Mouse (Mus musculus): ENCODE measurements around the gene 1810065E05Rik. TPM values are rescaled to one million over a fixed set of nuclear protein-coding genes. Genes with fewer than 3 reads are reported as not detected.

The 1810065E05Rik gene
- not detected for total RNA-seq (2023)

DNA sequence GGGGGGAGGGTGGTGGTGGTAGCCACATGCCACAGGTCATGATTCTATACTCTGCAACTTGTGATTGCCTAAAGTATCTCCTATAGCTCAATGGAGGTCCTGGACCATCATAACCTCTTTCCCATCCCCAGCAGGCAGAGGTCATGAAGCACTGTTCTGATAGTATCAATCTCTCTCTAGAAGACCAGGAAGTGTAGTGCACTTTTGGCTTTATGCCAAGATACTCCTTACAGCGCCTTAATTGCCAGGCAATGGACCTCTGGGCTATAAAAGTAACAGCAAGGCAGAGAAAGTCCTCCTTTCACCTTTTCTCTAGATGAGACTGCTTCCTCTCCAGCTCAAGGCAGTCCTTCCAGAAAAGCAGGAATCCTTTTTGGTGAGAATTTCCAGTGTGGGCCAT lies at the start of gene 1810065E05Rik:
TSS of gene 1810065E05Rik (plus strand) at position 297 of the 400 bp plus-strand sequence.

GRCm38 (mm10) chr11:58378763-58379278 lies 42.1 kb upstream of the 1810065E05Rik start, which contains the start of gene Lypd8:
TSS of gene Lypd8 (plus strand) at chr11:58379043.

GRCm38 (mm10) chr11:58432259-58432658 lies 11.3 kb downstream of the 1810065E05Rik start, which contains the start of gene Gm12253:
TSS of gene Gm12253 (plus strand) at chr11:58432559.

GRCm38 (mm10) chr11:58452759-58453158 lies 31.8 kb downstream of the 1810065E05Rik start, which contains the start of gene Lypd9:
TSS of gene Lypd9 (minus strand) at chr11:58452923.

DNA sequence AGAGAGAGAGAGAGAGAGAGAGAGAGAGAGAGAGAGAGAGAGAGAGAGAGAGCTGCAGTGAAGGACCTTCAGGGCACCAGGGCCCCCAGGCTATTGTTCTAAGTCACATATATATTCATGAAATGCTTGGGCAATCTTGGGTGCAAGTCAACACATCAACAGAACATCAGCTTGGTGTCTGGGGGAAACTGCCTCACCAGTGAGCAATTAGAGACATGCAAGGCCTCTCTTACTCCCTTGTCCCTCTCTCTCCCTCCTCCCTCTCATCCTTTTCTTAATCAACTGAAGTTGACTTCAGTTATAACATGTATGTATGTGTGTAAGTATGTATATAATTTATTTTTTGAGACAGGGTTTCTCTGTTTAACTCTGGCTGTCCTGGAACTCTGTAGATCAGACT lies 41.3 kb downstream of the 1810065E05Rik start, which contains the start of gene Olfr30:
TSS of gene Olfr30 (minus strand) at position 101 of the 400 bp plus-strand sequence.

Other genes with a start within 250 kb of the 1810065E05Rik start
- 10 to 100 TPM; 25.8 to 27.0 TPM for gene Mrpl22, start 249.4 kb upstream of the 1810065E05Rik start, total RNA-seq (2023)
- 100 to 1,000 TPM in 1 of 2 experiments, 10 to 100 TPM in 1; 92.1 to 120 TPM for gene Igtp, start 221.6 kb upstream of the 1810065E05Rik start, total RNA-seq (2023)
- gene Irgm2, start 221.5 kb upstream of the 1810065E05Rik start, total RNA-seq (2023) = 10 to 100 TPM; 23.2 to 28.0 TPM
- gene 4930438A08Rik, start 146.3 kb upstream of the 1810065E05Rik start, total RNA-seq (2023) = not detected
- gene Zfp692, start 114.0 kb upstream of the 1810065E05Rik start, total RNA-seq (2023) = 10 to 100 TPM; 30.4 to 32.7 TPM
- gene Zfp672, start 90.8 kb upstream of the 1810065E05Rik start, total RNA-seq (2023) = 10 to 100 TPM; 37.8 to 39.5 TPM
- gene Sh3bp5l, start 90.4 kb upstream of the 1810065E05Rik start, total RNA-seq (2023) = 10 to 100 TPM; 29.4 to 38.2 TPM
- gene Lypd8, start 42.1 kb upstream of the 1810065E05Rik start, total RNA-seq (2023) = not detected
- not detected for gene Gm12253, start 11.4 kb downstream of the 1810065E05Rik start, total RNA-seq (2023)
- gene Lypd9, start 31.8 kb downstream of the 1810065E05Rik start, total RNA-seq (2023) = not detected
- gene Olfr30, start 41.2 kb downstream of the 1810065E05Rik start, total RNA-seq (2023) = not detected
- not detected for gene Olfr332, start 71.4 kb downstream of the 1810065E05Rik start, total RNA-seq (2023)
- gene Olfr331, start 81.5 kb downstream of the 1810065E05Rik start, total RNA-seq (2023) = not detected
- not detected for gene Olfr330, start 113.7 kb downstream of the 1810065E05Rik start, total RNA-seq (2023)
- not detected for gene Olfr329-ps, start 125.3 kb downstream of the 1810065E05Rik start, total RNA-seq (2023)
- gene Olfr328, start 134.5 kb downstream of the 1810065E05Rik start, total RNA-seq (2023) = under 1 TPM; 0.20 to 0.53 TPM
- not detected for gene Olfr224, start 149.4 kb downstream of the 1810065E05Rik start, total RNA-seq (2023)
- gene Olfr325, start 156.6 kb downstream of the 1810065E05Rik start, total RNA-seq (2023) = not detected
- not detected for gene Olfr324, start 174.0 kb downstream of the 1810065E05Rik start, total RNA-seq (2023)
- gene 2210407C18Rik, start 195.0 kb downstream of the 1810065E05Rik start, total RNA-seq (2023) = not detected
- not detected for gene Olfr323, start 209.4 kb downstream of the 1810065E05Rik start, total RNA-seq (2023)
- under 1 TPM; 0.32 to 0.33 TPM for gene Trim58, start 219.4 kb downstream of the 1810065E05Rik start, total RNA-seq (2023)
- not detected for gene Olfr322, start 237.7 kb downstream of the 1810065E05Rik start, total RNA-seq (2023)